Mouse (Mus musculus) embryonic facial prominence, embryonic 10.5 days (tissue): ENCODE results near the gene Prom2. TPM values are rescaled to one million over a fixed set of nuclear protein-coding genes. Genes with fewer than 3 reads are reported as not detected.

Experiments
- DNase-seq: peaks from one replicate; pipeline ENCODE4 v3.0.0-alpha.2; 2017; ENCODE audit warnings: low spot score
- H3K27ac ChIP-seq: fragments of 300-500 bp; sonication (generic); replicated peaks from 2 replicates; pipeline ENCODE4 v1.5.1; 2016; ENCODE audit warnings: mild to moderate bottlenecking
- H3K27me3 ChIP-seq: fragments of 300-500 bp; sonication (generic); replicated peaks from 2 replicates; pipeline ENCODE4 v1.6.1; 2016; ENCODE audit warnings: low read depth, mild to moderate bottlenecking; ENCODE audit not compliant: poor library complexity, severe bottlenecking
- H3K36me3 ChIP-seq: fragments of 300-500 bp; sonication (generic); replicated peaks from 2 replicates; pipeline ENCODE4 v1.6.1; 2016; ENCODE audit warnings: mild to moderate bottlenecking, moderate library complexity
- H3K4me1 ChIP-seq: fragments of 300-500 bp; sonication (generic); 2 replicates; pipeline ENCODE4 v1.6.1; 2016
- H3K4me3 ChIP-seq: fragments of 300-500 bp; sonication (generic); 2 replicates; pipeline ENCODE4 v1.5.1; 2016; ENCODE audit warnings: mild to moderate bottlenecking, moderate library complexity
- H3K9me3 ChIP-seq: fragments of 300-500 bp; sonication (generic); 2 replicates; pipeline ENCODE4 v1.6.1; 2016; ENCODE audit warnings: mild to moderate bottlenecking
- WGBS: fragments of 180-500 bp; shearing (Covaris S2); methylation state at CpG from one replicate; pipeline ENCODE4 v1.1.7; 2016; 5-methylcytosine and 5-hydroxymethylcytosine counted together
- polyA plus RNA-seq: library from polyadenylated mRNA; unstranded; fragments of >200 nt; fragmentation: Nextera tagmentation; extraction: Ambion mirVana; gene quantifications from 2 replicates; pipeline ENCODE4 v1.2.1, GENCODE M21; 2016

Prom2 gene
- polyA plus RNA-seq, 1 experiment from 2014 or later: 3.0 TPM

DNA sequence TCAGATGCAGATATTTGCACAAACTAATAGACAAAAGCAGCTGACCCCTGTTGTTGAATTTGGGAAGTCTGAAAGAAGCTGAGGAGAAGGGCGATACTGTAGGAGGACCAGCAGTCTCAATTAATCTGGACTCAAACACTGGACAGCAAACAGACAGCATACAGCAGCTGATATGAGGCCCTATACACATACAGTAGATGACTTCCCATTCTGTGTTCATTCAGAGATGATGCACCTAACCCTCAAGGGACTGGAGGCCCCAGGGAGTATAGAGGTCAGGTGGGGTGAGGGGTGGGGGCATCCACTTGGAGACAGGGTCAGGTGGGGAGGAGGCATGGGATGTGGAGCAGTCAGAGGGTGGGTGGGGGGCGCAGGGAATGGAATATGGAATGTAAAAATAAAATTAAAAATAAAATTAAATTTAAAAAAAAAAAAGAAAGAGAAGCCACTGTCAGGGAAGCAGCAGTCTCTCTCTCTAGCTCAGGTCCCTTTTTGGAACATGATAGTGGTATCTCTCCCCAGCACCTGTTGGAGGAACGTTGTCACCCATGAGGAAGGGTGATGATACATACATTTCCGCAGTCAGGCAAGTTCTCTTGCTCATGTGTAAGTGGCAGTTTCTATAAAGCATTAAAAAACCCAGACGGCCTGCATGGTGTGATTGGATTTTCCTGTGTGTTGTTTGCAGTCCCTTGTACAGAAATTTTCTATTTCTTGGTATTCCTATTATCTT lies 7.2 kb upstream of the Prom2 start:
- Histone ChIP-seq H3K27me3 (peaks cover 17% of the 10 kb centered on the region), H3K36me3 (no peaks in the 10 kb centered on the region), H3K4me3 (no peak overlapping the region), H3K9me3 (no peaks in the 10 kb centered on the region), H3K27ac (no peak overlapping the region), H3K4me1 (peaks cover 12% of the 10 kb centered on the region)
- DNase-seq: no peak
- 82% methylated on average over 5 of the region's 5 CpGs for WGBS

DNA sequence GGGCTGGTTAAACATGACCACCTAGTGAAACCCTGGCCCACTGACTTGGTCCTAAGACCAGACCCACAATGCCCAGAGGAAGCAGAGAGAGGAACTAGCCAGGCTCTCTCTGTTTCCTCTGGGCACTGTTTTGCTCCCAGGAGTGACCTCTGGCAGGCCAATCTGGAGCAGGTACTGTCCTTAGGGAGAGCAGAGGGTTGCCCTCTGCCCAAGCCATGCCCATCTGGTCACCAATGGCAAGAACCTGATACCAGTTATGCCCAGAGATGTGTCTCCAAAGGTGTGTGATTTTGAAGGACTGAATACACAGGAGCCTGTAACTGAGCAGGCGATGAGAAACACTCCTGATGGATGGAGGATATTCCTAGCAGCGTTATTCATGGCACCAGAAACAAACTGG lies 430 bp upstream of the Prom2 start:
- DNase-seq: no peak
- WGBS: 87% methylated on average over 2 of the region's 2 CpGs
- Histone ChIP-seq H3K27ac (no peak overlapping the region), H3K9me3 (no peaks in the 10 kb centered on the region), H3K36me3 (no peaks in the 10 kb centered on the region), H3K4me1 (peaks cover 15% of the 10 kb centered on the region), H3K27me3 (peaks cover 84% of the 10 kb centered on the region), H3K4me3 (no peak overlapping the region)

- WGBS: 23% methylated on average over 4 of the region's 4 CpGs
- no peak for DNase-seq
- H3K4me1 ChIP-seq: peaks cover 15% of the 10 kb centered on the region
- H3K27ac ChIP-seq: no peak overlapping the region
- no peaks in the 10 kb centered on the region for H3K36me3 ChIP-seq
- no peak overlapping the region for H3K4me3 ChIP-seq
- H3K9me3 ChIP-seq: no peaks in the 10 kb centered on the region
- peaks cover 74% of the 10 kb centered on the region for H3K27me3 ChIP-seq
These were observed 1.8 kb downstream of the Prom2 start for GRCm38 (mm10) chr2:127539494-127539893.

- Histone ChIP-seq H3K9me3 (no peaks in the 10 kb centered on the region), H3K4me3 (no peak overlapping the region), H3K4me1 (peaks cover 15% of the 10 kb centered on the region), H3K36me3 (no peaks in the 10 kb centered on the region), H3K27me3 (peaks cover 57% of the 10 kb centered on the region), H3K27ac (no peak overlapping the region)
- DNase-seq: no peak
- 72% methylated on average over 3 of the region's 3 CpGs for WGBS
These were observed 3.7 kb downstream of the Prom2 start for GRCm38 (mm10) chr2:127537548-127537947.

GRCm38 (mm10) chr2:127535363-127535762 lies 5.9 kb downstream of the Prom2 start:
- no peak for DNase-seq
- WGBS: 79% methylated on average over 9 of the region's 9 CpGs
- H3K4me3 ChIP-seq: no peak overlapping the region
- H3K36me3 ChIP-seq: no peaks in the 10 kb centered on the region
- H3K9me3 ChIP-seq: no peaks in the 10 kb centered on the region
- H3K27me3 ChIP-seq: peaks cover 38% of the 10 kb centered on the region
- H3K27ac ChIP-seq: no peak overlapping the region
- H3K4me1 ChIP-seq: 0 out of 2 replicates have a peak, but pooled peaks cover 3% of the 10 kb centered on the region

- Histone ChIP-seq H3K4me3 (no peak overlapping the region), H3K9me3 (no peaks in the 10 kb centered on the region), H3K4me1 (0 out of 2 replicates have a peak, but pooled peaks cover 3% of the 10 kb centered on the region), H3K36me3 (no peaks in the 10 kb centered on the region), H3K27ac (no peak overlapping the region), H3K27me3 (peaks cover 8% of the 10 kb centered on the region)
- DNase-seq: peak; percentile 72
- 12% methylated on average over 9 of the region's 9 CpGs for WGBS
These were observed 8.9 kb downstream of the Prom2 start for GRCm38 (mm10) chr2:127532379-127532778.

- no peak for DNase-seq
- no peak overlapping the region for H3K4me3 ChIP-seq
- H3K9me3 ChIP-seq: no peaks in the 10 kb centered on the region
- H3K27ac ChIP-seq: no peak overlapping the region
- H3K36me3 ChIP-seq: no peaks in the 10 kb centered on the region
- H3K27me3 ChIP-seq: peaks cover 3% of the 10 kb centered on the region; the same call in 1 of the 2 replicates
- 0 out of 2 replicates have a peak, but pooled peaks cover 3% of the 10 kb centered on the region for H3K4me1 ChIP-seq
- WGBS: 92% methylated on average over 2 of the region's 2 CpGs
These were observed 9.7 kb downstream of the Prom2 start for GRCm38 (mm10) chr2:127531592-127531991.

DNA sequence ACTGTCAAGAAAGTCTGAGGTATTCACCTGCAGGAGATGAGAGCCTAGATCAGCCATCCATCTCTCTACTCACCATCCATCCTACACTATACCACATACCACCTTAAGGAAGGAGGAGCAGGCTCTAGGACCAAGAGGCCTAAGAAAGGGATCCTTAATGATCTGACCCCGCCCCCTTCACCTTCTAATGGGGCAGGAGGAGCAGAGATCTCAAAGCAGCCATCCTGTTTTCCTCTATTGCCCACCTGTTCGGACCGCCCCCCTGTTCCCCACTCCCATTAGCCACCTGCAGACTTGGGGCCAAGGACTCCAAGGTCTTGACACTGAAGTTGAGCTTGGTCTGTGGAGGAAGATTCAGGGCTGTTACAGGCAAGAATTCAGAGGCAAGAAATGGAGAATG lies 10.8 kb downstream of the Prom2 start:
- Histone ChIP-seq H3K27ac (no peak overlapping the region), H3K27me3 (peaks cover 3% of the 10 kb centered on the region; the same call in 1 of the 2 replicates), H3K4me3 (no peak overlapping the region), H3K36me3 (no peaks in the 10 kb centered on the region), H3K9me3 (no peaks in the 10 kb centered on the region), H3K4me1 (0 out of 2 replicates have a peak, but pooled peaks cover 3% of the 10 kb centered on the region)
- DNase-seq: no peak
- WGBS: 77% methylated on average over 3 of the region's 3 CpGs

DNA sequence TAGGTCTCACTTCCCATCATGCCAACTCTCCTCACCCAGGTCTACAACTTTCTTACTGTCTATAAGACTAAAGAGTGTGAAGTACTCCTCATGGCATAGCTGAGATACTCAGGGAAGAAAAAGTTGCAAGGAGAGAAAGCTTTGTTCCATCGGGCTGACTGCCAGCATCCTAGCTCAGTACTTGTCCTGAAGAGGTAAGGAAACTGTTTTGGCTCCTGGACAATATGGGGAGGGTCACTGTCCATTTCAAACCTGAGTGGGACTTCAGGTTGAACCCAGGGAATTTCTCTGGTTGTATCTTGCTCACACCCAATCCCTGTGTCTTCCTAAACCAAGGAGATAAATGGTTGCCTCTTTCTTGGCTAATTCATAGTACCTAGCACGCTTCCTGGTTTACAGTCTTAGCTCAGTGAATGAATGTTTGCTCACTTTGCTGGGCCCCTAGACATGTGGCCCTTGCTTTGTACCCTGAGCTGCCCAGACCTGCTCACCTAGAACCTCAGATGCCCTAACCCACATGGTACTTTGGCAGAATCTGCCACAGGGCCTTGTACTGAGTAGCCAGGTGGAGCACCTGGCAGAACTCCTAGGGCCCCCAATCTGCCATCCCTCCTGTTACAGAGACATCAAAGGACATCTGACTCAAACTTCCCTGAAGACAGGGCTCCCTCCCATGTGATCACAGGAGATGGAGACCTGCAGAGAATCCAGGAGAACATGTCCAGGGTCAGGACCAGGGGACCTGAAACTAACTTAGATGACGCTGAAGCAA lies 16.1 kb downstream of the Prom2 start:
- 77% methylated on average over 3 of the region's 3 CpGs for WGBS
- H3K27ac ChIP-seq: no peak overlapping the region
- no peaks in the 10 kb centered on the region for H3K9me3 ChIP-seq

GRCm38 (mm10) chr2:127523950-127524729 lies 17.1 kb downstream of the Prom2 start:
- no peak overlapping the region for H3K4me3 ChIP-seq
- DNase-seq: no peak
- H3K4me1 ChIP-seq: peaks cover 52% of the 10 kb centered on the region
- H3K9me3 ChIP-seq: no peaks in the 10 kb centered on the region
- peaks cover 16% of the 10 kb centered on the region; the same call in 1 of the 2 replicates for H3K27me3 ChIP-seq
- H3K36me3 ChIP-seq: no peaks in the 10 kb centered on the region
- no peak overlapping the region; the same call in 1 of the 2 replicates for H3K27ac ChIP-seq
- 67% methylated on average over 7 of the region's 7 CpGs for WGBS

More for the DNA sequence above, 16.1 kb downstream of the Prom2 start:
- Histone ChIP-seq H3K36me3 (no peaks in the 10 kb centered on the region), H3K4me1 (peaks cover 41% of the 10 kb centered on the region), H3K27me3 (0 out of 2 replicates have a peak, but pooled peaks cover 5% of the 10 kb centered on the region), H3K4me3 (no peak overlapping the region)
- no peak for DNase-seq

GRCm38 (mm10) chr2:127522006-127522441 lies 19.2 kb downstream of the Prom2 start, which contains the start of gene Kcnip3:
Gene Kcnip3 (minus strand): TSS chr2:127522094.
- Histone ChIP-seq H3K4me1 (peaks cover 62% of the 10 kb centered on the region), H3K9me3 (no peaks in the 10 kb centered on the region), H3K36me3 (no peaks in the 10 kb centered on the region), H3K27me3 (peaks cover 19% of the 10 kb centered on the region; the same call in 1 of the 2 replicates), H3K27ac (peak within 1 kb of the TSS; percentile 63), H3K4me3 (peak within 1 kb of the TSS; percentile 55)
- peak; percentile 48 for DNase-seq
- WGBS: 2% methylated on average over 10 of the region's 10 CpGs
